ENCODE assay signal across 7 mouse cellular contexts in genomic region chr10:120124801-120125464, GRCm38 (mm10). TPM values are rescaled to one million over a fixed set of nuclear protein-coding genes. Genes with fewer than 3 reads are reported as not detected.
DNase-seq lines count a peak whose midpoint lies in the region; TF ChIP-seq lines count a peak whose summit lies in the region.

No protein-coding gene starts in this region.

- H3K27ac ChIP-seq in MEL (ENCODE audit: control insufficient read depth, low read depth, low read length) = no peak overlapping the region

- intact Hi-C loops in heart, postnatal 36 days (cut with DNase I) = loop anchor here (1.0 to 2.0 kb wide), 4 partner anchors 61 to 479 kb away; no protein-coding TSS in a partner anchor

- H3K79me2 ChIP-seq in MEL (ENCODE audit: control insufficient read depth, insufficient read depth, low read length, poor library complexity) = no peaks in the 10 kb centered on the region

- TF ChIP-seq RAD21 in MEL (IDR thresholded peaks at IDR 0.05; ENCODE audit: low read depth, low read length) = peak; percentile 84

- H3K4me3 ChIP-seq in MEL (ENCODE audit: control insufficient read depth in 1 of 2, insufficient read depth in 1 of 2, low read depth in 2 of 2, low read length in 2 of 2) = no peak overlapping the region

- TF ChIP-seq POLR2A in MEL (IDR thresholded peaks at IDR 0.05; ENCODE audit: control insufficient read depth in 1 of 2, insufficient read depth in 1 of 2, low read depth in 1 of 2, low read length in 2 of 2, poor library complexity in 1 of 2) = no peak
- no peak for TF ChIP-seq POLR2A in brain, embryonic 14.5 days (IDR thresholded peaks at IDR 0.05; ENCODE audit: borderline replicate concordance, extremely low read depth, insufficient read depth, insufficient read length, poor library complexity, severe bottlenecking)

- no peaks in the 10 kb centered on the region for H3K4me1 ChIP-seq in MEL (ENCODE audit: control insufficient read depth in 1 of 2, insufficient read depth in 2 of 2, low read length in 2 of 2)

- peak; percentile 83 to 88 (median 88) for TF ChIP-seq CTCF in MEL (IDR thresholded peaks at IDR 0.05 in 2 of 3, conservative IDR thresholded peaks at IDR 0.05 in 1 of 3; ENCODE audit: control insufficient read depth in 1 of 3, insufficient read depth in 1 of 3, low read depth in 2 of 3, low read length in 3 of 3, poor library complexity in 1 of 3, severe bottlenecking in 1 of 3)
- TF ChIP-seq CTCF in brain, embryonic 14.5 days (IDR thresholded peaks at IDR 0.05; ENCODE audit: borderline replicate concordance, extremely low read depth, insufficient read depth, insufficient read length) = peak; percentile 87

- no peak overlapping the region for H3K9ac ChIP-seq in MEL (ENCODE audit: control insufficient read depth, low read depth, low read length, poor library complexity, severe bottlenecking)

- no peaks in the 10 kb centered on the region; a peak in 1 of 4 replicates for H3K27me3 ChIP-seq in MEL (ENCODE audit: control insufficient read depth in 1 of 2, insufficient read depth in 2 of 2, low read length in 2 of 2)

- no peak for TF ChIP-seq EP300 in MEL (IDR thresholded peaks at IDR 0.05; ENCODE audit: low read depth in 1 of 2, low read length in 2 of 2)

- no peaks in the 10 kb centered on the region for H3K9me3 ChIP-seq in MEL (replicated peaks; ENCODE audit: insufficient read depth, low read length)

- H3K36me3 ChIP-seq in MEL (ENCODE audit: control insufficient read depth in 1 of 2, insufficient read depth in 2 of 2, low read length in 2 of 2) = no peaks in the 10 kb centered on the region

- peak; percentile 77 for DNase-seq in MEL (ENCODE audit: low read depth, low spot score)
- peak; percentile 91 for DNase-seq in brain, embryonic 14.5 days (ENCODE audit: low read depth)
- DNase-seq in fibroblast of lung, adult 2 months (ENCODE audit: low read depth) = peak; percentile 76
- peak; percentile 86 to 89 for DNase-seq in heart, postnatal 36 days
- peak; percentile 77 to 92 for DNase-seq in layer of hippocampus, postnatal 25 days (ENCODE audit: extremely low spot score in 1 of 2, low spot score in 1 of 2)
- peak; percentile 91 for DNase-seq in lung, postnatal 36 days
- DNase-seq in skeletal muscle tissue, adult 2 months (ENCODE audit: low read depth, low spot score) = peak; percentile 84

TF ChIP-seq in MEL, 35 proteins besides CTCF, POLR2A, EP300 and RAD21:
- TF ChIP-seq SMC3 (IDR thresholded peaks at IDR 0.05; ENCODE audit: low read depth, low read length) (peak; percentile 78), USF1 (IDR thresholded peaks at IDR 0.05; ENCODE audit: low read depth, low read length) (no peak), ZNF384 (IDR thresholded peaks at IDR 0.05; ENCODE audit: low read depth, low read length) (peak; percentile 91), ZC3H11A (IDR thresholded peaks at IDR 0.05; ENCODE audit: low read depth, low read length) (peak; percentile 68), BHLHE40 (IDR thresholded peaks at IDR 0.05; ENCODE audit: borderline replicate concordance, low read depth, low read length) (peak; percentile 18; the same call in 1 of the 2 replicates)

RNA-seq across cellular contexts. Expression of gene Helb, which starts 12.1 kb away (rescaled TPM):
- 10.2 and 12.8 TPM in 2 replicates for total RNA-seq in MEL (2012; rRNA removed)
- polyA plus RNA-seq in MEL (2012; ENCODE audit: insufficient read depth in 1 of 2, insufficient read length in 2 of 2, low read depth in 1 of 2, low replicate concordance in 2 of 2, missing spikeins in 1 of 2) = 10 to 100 TPM; 18.5 to 78.3 TPM
- 3.6 and 4.7 TPM in 2 replicates for polyA plus RNA-seq in brain, embryonic 14.5 days (2012; rRNA removed)
- 10 to 100 TPM; 10.6 to 14.7 TPM for total RNA-seq in heart, postnatal 36 days (2021)
- total RNA-seq in layer of hippocampus, postnatal 25 days (2021) = 1 to 10 TPM; 3.8 to 4.8 TPM
